Mouse (Mus musculus) embryonic fibroblast, embryonic 13.5 days (primary cell): ENCODE measurements around the gene Zfp292. TPM values are rescaled to one million over a fixed set of nuclear protein-coding genes. Genes with fewer than 3 reads are reported as not detected.

Source experiments
- H3K27ac ChIP-seq: 2 replicates; pipeline ENCODE4 v1.5.1; 2012; ENCODE audit warnings: low read length, control low read depth, inconsistent platforms; ENCODE audit not compliant: insufficient read depth
- H3K4me1 ChIP-seq: 2 replicates; pipeline ENCODE4 v1.6.1; 2011; ENCODE audit warnings: low read length; ENCODE audit not compliant: control insufficient read depth, insufficient read depth
- H3K4me3 ChIP-seq: 2 replicates; pipeline ENCODE4 v1.5.1; 2011; ENCODE audit warnings: mild to moderate bottlenecking, control low read depth, low read length; ENCODE audit not compliant: insufficient read depth
- CTCF ChIP-seq: IDR thresholded peaks from 2 replicates; pipeline ENCODE4 v1.5.1; 2011; ENCODE audit warnings: mild to moderate bottlenecking, control low read depth, low read length, moderate library complexity, borderline replicate concordance; ENCODE audit not compliant: insufficient read depth
- POLR2A ChIP-seq: IDR thresholded peaks from 2 replicates; pipeline ENCODE4 v1.6.1; 2011; ENCODE audit warnings: low read depth, mild to moderate bottlenecking, control low read depth, low read length, moderate library complexity
- polyA plus RNA-seq: library from polyadenylated mRNA; stranded (reverse); fragments of >200 nt; gene quantifications from 2 replicates; pipeline ENCODE4 v1.2.4, GENCODE M21; 2011; ENCODE audit warnings: low read depth; ENCODE audit not compliant: missing spikeins, insufficient read length

Gene Zfp292
- polyA plus RNA-seq, 1 experiment: 21.7 TPM

- no peak overlapping the region for H3K27ac ChIP-seq
- peaks cover 3% of the 10 kb centered on the region; the same call in 1 of the 2 replicates for H3K4me1 ChIP-seq
- no peak overlapping the region for H3K4me3 ChIP-seq
- TF ChIP-seq CTCF (no peak), POLR2A (no peak)
These were observed 3.0 kb upstream of the Zfp292 start for GRCm38 (mm10) chr4:34885631-34886351.

GRCm38 (mm10) chr4:34883366-34884029 is 738 bp upstream of the Zfp292 start:
- peak overlapping the region; percentile 63 for H3K4me3 ChIP-seq
- TF ChIP-seq POLR2A (no peak), CTCF (no peak)
- no peaks in the 10 kb centered on the region; the same call in 1 of the 2 replicates for H3K4me1 ChIP-seq
- H3K27ac ChIP-seq: peak overlapping the region; percentile 84

- Histone ChIP-seq H3K4me1 (no peaks in the 10 kb centered on the region; the same call in 1 of the 2 replicates), H3K4me3 (peak overlapping the region; percentile 63), H3K27ac (peak overlapping the region; percentile 84)
- TF ChIP-seq POLR2A (peak; percentile 57; the same call in 1 of the 2 replicates), CTCF (no peak)
These were observed 430 bp downstream of the Zfp292 start for GRCm38 (mm10) chr4:34882291-34882769.

GRCm38 (mm10) chr4:34881851-34882250 is 909 bp downstream of the Zfp292 start:
- TF ChIP-seq POLR2A (no peak), CTCF (no peak)
- Histone ChIP-seq H3K27ac (no peak overlapping the region), H3K4me3 (peak overlapping the region; percentile 63), H3K4me1 (no peaks in the 10 kb centered on the region)

GRCm38 (mm10) chr4:34880921-34881650 is 1.7 kb downstream of the Zfp292 start:
- H3K27ac ChIP-seq: no peak overlapping the region
- no peaks in the 10 kb centered on the region for H3K4me1 ChIP-seq
- TF ChIP-seq POLR2A (no peak), CTCF (no peak)
- peak overlapping the region; percentile 24 for H3K4me3 ChIP-seq

GRCm38 (mm10) chr4:34874234-34874633 is 8.5 kb downstream of the Zfp292 start:
- Histone ChIP-seq H3K4me3 (no peak overlapping the region), H3K27ac (no peak overlapping the region), H3K4me1 (no peaks in the 10 kb centered on the region)
- no peak for TF ChIP-seq POLR2A
- TF ChIP-seq CTCF: no peak

GRCm38 (mm10) chr4:34872896-34873495 is 9.8 kb downstream of the Zfp292 start:
- no peak overlapping the region for H3K4me3 ChIP-seq
- TF ChIP-seq POLR2A (no peak), CTCF (no peak)
- no peak overlapping the region for H3K27ac ChIP-seq
- no peaks in the 10 kb centered on the region for H3K4me1 ChIP-seq

- H3K4me3 ChIP-seq: no peak overlapping the region
- TF ChIP-seq POLR2A (no peak), CTCF (no peak)
These were observed 12.9 kb downstream of the Zfp292 start for GRCm38 (mm10) chr4:34869813-34870212.

GRCm38 (mm10) chr4:34861438-34861837 is 21.3 kb downstream of the Zfp292 start:
- no peak overlapping the region for H3K4me3 ChIP-seq
- peaks cover 7% of the 10 kb centered on the region for H3K4me1 ChIP-seq
- TF ChIP-seq CTCF: no peak
- no peak for TF ChIP-seq POLR2A
- no peak overlapping the region for H3K27ac ChIP-seq

More at GRCm38 (mm10) chr4:34869813-34870212, 12.9 kb downstream of the Zfp292 start:
- no peak overlapping the region for H3K27ac ChIP-seq
- no peaks in the 10 kb centered on the region for H3K4me1 ChIP-seq
